Mouse (Mus musculus): Measurements from ENCODE around the gene Atp6v1a. TPM values are rescaled to one million over a fixed set of nuclear protein-coding genes. Genes with fewer than 3 reads are reported as not detected.
A peak's percentile ranks its signal among the peaks of the same experiment; 100 is the strongest.

The Atp6v1a gene
- polyA plus RNA-seq, 1 experiment from 2014 or later, result 56.4 TPM

DNA sequence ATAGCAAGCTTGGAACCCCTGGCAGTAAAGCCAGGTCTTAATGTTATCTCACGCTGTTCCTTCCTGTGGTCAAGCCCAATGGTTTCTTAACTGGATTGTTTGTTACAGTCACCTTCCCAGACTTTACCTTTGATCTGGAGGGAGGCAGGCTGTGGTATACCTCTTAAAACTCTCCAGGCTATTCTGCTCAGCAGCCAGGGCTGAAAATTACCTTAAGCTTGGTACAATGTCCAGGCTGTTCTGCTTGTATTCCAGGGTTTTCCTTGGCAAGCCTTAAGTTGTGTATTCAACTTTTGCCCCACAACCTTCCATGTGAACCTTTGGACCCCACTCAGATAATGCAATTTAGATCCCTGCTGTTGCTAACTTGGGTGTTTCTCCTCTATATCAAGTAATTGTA is 35.5 kb upstream of the Atp6v1a start:
- 54% methylated on average over 1 of the region's 1 CpGs for WGBS
- Histone ChIP-seq H3K9ac (no peak overlapping the region), H3K4me2 (peak overlapping the region; percentile 67), H3K9me3 (ENCODE audit: low read depth, low read length) (no peaks in the 10 kb centered on the region), H3K36me3 (ENCODE audit: insufficient read depth) (no peaks in the 10 kb centered on the region), H3K27ac (ENCODE audit: low read depth) (no peak overlapping the region), H3K27me3 (ENCODE audit: insufficient read depth, low read length) (no peaks in the 10 kb centered on the region), H3K4me3 (ENCODE audit: low read depth, low read length) (0 out of 2 replicates have a peak overlapping the region, but pooled peaks have one; percentile 89), H3K4me1 (ENCODE audit: insufficient read depth) (peaks cover 8% of the 10 kb centered on the region; the same call in 1 of the 2 replicates)
- ATAC-seq (ENCODE audit: insufficient read depth), result no peak
- DNase-seq, result no peak
- TF ChIP-seq CTCF (IDR thresholded peaks at IDR 0.05; ENCODE audit: low read depth), result no peak

DNA sequence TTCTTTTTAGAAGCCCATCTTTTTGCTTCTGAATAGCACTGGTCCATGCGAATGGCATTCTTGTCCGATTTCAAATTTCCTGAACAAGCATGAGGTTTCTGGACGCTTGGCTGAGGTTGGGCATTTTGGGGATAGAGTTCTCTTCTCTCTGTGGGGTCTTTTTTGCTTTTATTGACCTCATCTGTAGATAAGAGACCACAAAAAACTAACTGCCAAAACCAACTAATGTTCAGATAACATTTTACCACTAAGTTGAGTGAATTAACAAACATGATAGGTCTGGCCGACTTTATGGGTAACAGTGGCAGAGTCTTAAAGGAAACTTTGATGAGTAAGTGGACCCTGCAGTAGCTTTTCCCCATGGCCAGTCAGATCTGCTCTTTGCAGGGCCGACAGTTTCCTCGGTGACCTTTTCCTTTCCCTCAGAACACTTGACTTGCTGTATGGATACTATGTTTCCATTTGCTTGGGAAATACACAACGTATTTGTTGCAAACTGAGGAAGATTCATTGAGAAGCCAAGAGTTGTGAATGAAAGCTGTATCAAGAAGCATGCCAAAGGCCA is 34.5 kb upstream of the Atp6v1a start:
- TF ChIP-seq CTCF (IDR thresholded peaks at IDR 0.05; ENCODE audit: low read depth), result no peak
- 10% methylated on average over 7 of the region's 7 CpGs for WGBS
- H3K36me3 ChIP-seq (ENCODE audit: insufficient read depth), result no peaks in the 10 kb centered on the region
- H3K4me2 ChIP-seq, result peak overlapping the region; percentile 67
- ATAC-seq (ENCODE audit: insufficient read depth) (no peak), DNase-seq (peak; percentile 42)
- peak overlapping the region; percentile 95 for H3K9ac ChIP-seq
- H3K4me1 ChIP-seq (ENCODE audit: insufficient read depth), result peaks cover 8% of the 10 kb centered on the region; the same call in 1 of the 2 replicates
- no peaks in the 10 kb centered on the region for H3K9me3 ChIP-seq (ENCODE audit: low read depth, low read length)
- no peaks in the 10 kb centered on the region for H3K27me3 ChIP-seq (ENCODE audit: insufficient read depth, low read length)
- H3K27ac ChIP-seq (ENCODE audit: low read depth), result peak overlapping the region; percentile 94
- peak overlapping the region; percentile 89 for H3K4me3 ChIP-seq (ENCODE audit: low read depth, low read length)

DNA sequence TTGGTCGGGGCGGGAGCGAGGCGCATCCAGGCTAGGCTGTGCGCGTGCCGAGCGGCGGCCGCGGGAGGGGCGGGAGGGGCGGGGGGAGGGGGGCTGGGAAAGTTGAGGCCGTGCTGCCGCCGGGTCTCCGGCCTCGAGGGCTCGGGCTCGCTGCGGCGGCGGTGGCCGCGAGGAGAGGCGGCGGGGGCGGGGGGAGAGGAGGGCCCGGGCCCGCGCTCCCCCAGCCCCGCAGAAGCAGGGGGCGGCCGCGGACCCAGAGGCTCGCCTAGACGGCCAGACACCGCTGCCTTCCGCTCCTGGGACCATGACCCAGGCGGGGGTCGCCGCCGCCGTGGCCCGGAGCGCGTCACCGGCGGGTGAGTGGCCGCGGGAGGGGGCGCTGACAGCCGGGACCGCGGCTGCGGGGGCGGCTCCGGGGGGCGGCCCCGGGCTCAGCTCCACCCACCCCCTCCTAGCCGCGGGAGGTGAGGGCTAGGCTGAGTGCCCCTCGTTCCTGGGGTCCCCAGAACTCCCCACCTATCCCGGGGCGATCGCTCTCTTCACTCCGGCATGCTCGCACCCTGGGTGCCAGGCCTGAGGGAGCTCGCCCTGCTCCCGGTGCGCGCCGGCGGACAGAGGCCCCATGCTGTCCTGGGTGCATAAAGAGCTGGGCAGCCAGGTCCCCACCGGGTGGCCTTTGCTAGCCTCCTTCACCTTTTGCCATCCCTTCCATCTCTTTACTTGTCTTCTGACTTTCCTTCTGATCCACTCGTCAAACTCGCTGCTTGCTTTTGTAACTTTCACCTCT is 33.8 kb upstream of the Atp6v1a start, which contains the start of gene Usf3:
Usf3 (plus strand) TSS at position 92 of the 787 bp plus-strand sequence.
- H3K9me3 ChIP-seq (ENCODE audit: low read depth, low read length), result no peaks in the 10 kb centered on the region
- peak within 1 kb of the TSS; percentile 89 for H3K4me3 ChIP-seq (ENCODE audit: low read depth, low read length)
- no peak for TF ChIP-seq CTCF (IDR thresholded peaks at IDR 0.05; ENCODE audit: low read depth)
- peak within 1 kb of the TSS; percentile 67 for H3K4me2 ChIP-seq
- H3K36me3 ChIP-seq (ENCODE audit: insufficient read depth), result no peaks in the 10 kb centered on the region
- under 1% methylated on average over 58 of the region's 77 CpGs for WGBS
- peak; percentile 72 for ATAC-seq (ENCODE audit: insufficient read depth)
- H3K9ac ChIP-seq, result peak within 1 kb of the TSS; percentile 95
- peak within 1 kb of the TSS; percentile 94 for H3K27ac ChIP-seq (ENCODE audit: low read depth)
- no peaks in the 10 kb centered on the region for H3K27me3 ChIP-seq (ENCODE audit: insufficient read depth, low read length)
- peak; percentile 60 for DNase-seq
- H3K4me1 ChIP-seq (ENCODE audit: insufficient read depth), result peaks cover 8% of the 10 kb centered on the region; the same call in 1 of the 2 replicates

DNA sequence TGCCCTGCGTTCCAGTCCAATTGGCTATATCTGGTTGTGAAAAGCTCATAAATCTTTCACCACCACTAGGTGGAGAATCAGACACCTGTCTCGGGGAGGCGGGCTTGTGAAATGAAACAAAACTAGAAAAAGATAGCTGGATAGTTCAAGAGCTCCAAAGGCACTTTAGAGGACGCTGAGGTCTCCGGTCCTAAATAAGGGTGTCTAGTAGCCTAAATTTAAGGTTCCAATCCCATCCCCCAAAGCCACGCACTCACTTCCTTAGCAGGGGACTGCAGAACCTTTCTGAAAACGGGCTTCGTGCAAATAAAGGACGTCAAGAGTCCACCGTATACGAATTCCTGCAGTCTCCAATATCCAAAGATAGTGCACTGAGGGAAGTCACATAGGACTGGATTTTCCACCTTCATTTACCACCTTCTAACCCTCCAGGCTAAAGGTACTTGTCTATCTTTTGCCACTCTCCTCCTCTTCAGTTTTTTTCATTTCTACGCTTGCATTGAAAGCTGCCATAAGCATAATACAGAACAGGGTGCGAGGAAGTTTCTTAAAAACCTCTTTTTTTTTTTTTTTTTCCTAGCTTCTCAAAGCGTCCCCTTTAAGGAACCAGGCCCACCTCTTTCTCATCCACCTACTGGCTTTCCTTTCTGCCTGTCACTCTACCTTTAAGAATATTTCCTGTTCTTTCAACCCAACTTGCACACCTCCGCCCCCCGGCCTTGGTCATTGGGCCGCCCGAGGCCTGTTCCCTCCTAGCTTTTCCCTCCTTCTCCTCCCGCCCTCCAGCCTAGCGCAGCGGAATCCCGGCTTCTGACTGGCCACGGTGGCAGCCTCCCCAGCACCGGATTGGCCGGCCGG is 33.0 kb upstream of the Atp6v1a start:
- H3K4me1 ChIP-seq (ENCODE audit: insufficient read depth), result peaks cover 8% of the 10 kb centered on the region; the same call in 1 of the 2 replicates

DNA sequence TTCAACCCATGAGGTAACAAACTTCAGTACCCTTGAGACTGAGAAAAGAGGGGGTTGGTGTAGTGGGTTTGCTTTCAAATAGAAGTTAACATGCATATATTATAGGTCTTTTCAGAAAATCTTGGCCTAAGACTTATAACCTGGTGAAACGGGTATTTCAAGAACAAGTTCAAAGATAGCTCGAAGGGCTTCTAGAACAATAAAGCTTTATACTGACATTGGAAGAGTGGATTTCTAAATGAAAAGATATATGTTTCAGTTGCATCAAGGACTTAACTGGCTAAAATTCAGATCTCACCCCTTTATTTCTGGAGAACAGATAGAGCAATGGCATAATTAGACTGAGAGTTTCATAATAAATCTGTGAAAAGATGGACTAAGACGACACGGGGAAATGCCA is 29.5 kb upstream of the Atp6v1a start:
- Histone ChIP-seq H3K27ac (ENCODE audit: low read depth) (no peak overlapping the region), H3K9ac (no peak overlapping the region), H3K36me3 (ENCODE audit: insufficient read depth) (no peaks in the 10 kb centered on the region), H3K27me3 (ENCODE audit: insufficient read depth, low read length) (no peaks in the 10 kb centered on the region), H3K4me2 (no peak overlapping the region), H3K9me3 (ENCODE audit: low read depth, low read length) (no peaks in the 10 kb centered on the region), H3K4me3 (ENCODE audit: low read depth, low read length) (no peak overlapping the region), H3K4me1 (ENCODE audit: insufficient read depth) (peaks cover 1% of the 10 kb centered on the region; the same call in 1 of the 2 replicates)
- 71% methylated on average over 4 of the region's 4 CpGs for WGBS
- TF ChIP-seq CTCF (IDR thresholded peaks at IDR 0.05; ENCODE audit: low read depth), result no peak
- no peak for ATAC-seq (ENCODE audit: insufficient read depth)
- no peak for DNase-seq

More for the DNA sequence above, 33.0 kb upstream of the Atp6v1a start:
- under 1% methylated on average over 26 of the region's 26 CpGs for WGBS
- peak; percentile 98 for DNase-seq
- Histone ChIP-seq H3K27me3 (ENCODE audit: insufficient read depth, low read length) (no peaks in the 10 kb centered on the region), H3K4me2 (peak overlapping the region; percentile 67), H3K27ac (ENCODE audit: low read depth) (peak overlapping the region; percentile 94), H3K4me3 (ENCODE audit: low read depth, low read length) (peak overlapping the region; percentile 89), H3K36me3 (ENCODE audit: insufficient read depth) (no peaks in the 10 kb centered on the region), H3K9ac (peak overlapping the region; percentile 95), H3K9me3 (ENCODE audit: low read depth, low read length) (no peaks in the 10 kb centered on the region)
- peak; percentile 100 for ATAC-seq (ENCODE audit: insufficient read depth)
- TF ChIP-seq CTCF (IDR thresholded peaks at IDR 0.05; ENCODE audit: low read depth), result peak; percentile 56

DNA sequence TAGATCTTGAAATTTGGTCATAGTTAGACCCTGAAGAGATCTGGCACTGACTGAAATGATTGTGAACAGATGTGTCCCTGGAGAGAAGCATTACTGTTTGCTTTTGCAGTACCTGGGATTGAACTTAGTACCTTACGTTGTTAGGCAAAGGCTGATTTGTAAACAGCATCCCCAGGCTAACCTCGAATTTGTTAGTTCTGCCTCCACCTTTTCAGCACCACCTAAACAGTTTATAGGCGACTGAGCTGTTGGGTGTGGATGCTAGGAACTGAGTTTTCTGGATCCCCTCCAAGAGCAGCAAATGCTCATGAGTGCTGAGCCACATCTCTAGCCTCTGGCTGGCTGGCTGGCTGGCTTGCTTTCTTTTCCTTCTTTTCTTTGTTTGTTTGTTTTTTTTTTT is 25.7 kb upstream of the Atp6v1a start:
- no peaks in the 10 kb centered on the region for H3K4me1 ChIP-seq (ENCODE audit: insufficient read depth)
- no peak overlapping the region for H3K4me2 ChIP-seq
- ATAC-seq (ENCODE audit: insufficient read depth), result 0 out of 2 replicates have a peak, but pooled peaks have one; percentile 41
- no peaks in the 10 kb centered on the region for H3K9me3 ChIP-seq (ENCODE audit: low read depth, low read length)
- DNase-seq, result peak; percentile 49
- 46% methylated on average over 3 of the region's 3 CpGs for WGBS
- H3K27me3 ChIP-seq (ENCODE audit: insufficient read depth, low read length), result no peaks in the 10 kb centered on the region
- H3K9ac ChIP-seq, result no peak overlapping the region
- H3K36me3 ChIP-seq (ENCODE audit: insufficient read depth), result peaks cover 1% of the 10 kb centered on the region
- no peak overlapping the region for H3K27ac ChIP-seq (ENCODE audit: low read depth)
- no peak for TF ChIP-seq CTCF (IDR thresholded peaks at IDR 0.05; ENCODE audit: low read depth)
- H3K4me3 ChIP-seq (ENCODE audit: low read depth, low read length), result no peak overlapping the region
